Mouse (Mus musculus): ENCODE measurements around the gene Pmp22.

The Pmp22 gene

GRCm38 (mm10) chr11:63129375-63129774 is 593 bp downstream of the Pmp22 start:
- DNase-seq, result no peak

- DNase-seq, result no peak
Observed at GRCm38 (mm10) chr11:63129840-63130239, 1.1 kb downstream of the Pmp22 start.

GRCm38 (mm10) chr11:63130497-63130896 is 1.7 kb downstream of the Pmp22 start:
- peak; percentile 35 for DNase-seq

- DNase-seq, result no peak
Observed at GRCm38 (mm10) chr11:63131001-63131692, 2.4 kb downstream of the Pmp22 start.

GRCm38 (mm10) chr11:63131693-63132040 is 2.9 kb downstream of the Pmp22 start:
- no peak for DNase-seq

GRCm38 (mm10) chr11:63132151-63132500 is 3.3 kb downstream of the Pmp22 start:
- DNase-seq, result no peak

GRCm38 (mm10) chr11:63132501-63133435 is 4.0 kb downstream of the Pmp22 start:
- peak; percentile 77 for DNase-seq

GRCm38 (mm10) chr11:63134021-63134420 is 5.2 kb downstream of the Pmp22 start:
- no peak for DNase-seq

- DNase-seq, result no peak
Observed at GRCm38 (mm10) chr11:63134742-63135482, 6.1 kb downstream of the Pmp22 start.

GRCm38 (mm10) chr11:63135622-63136021 is 6.8 kb downstream of the Pmp22 start:
- peak; percentile 90 for DNase-seq

- peak; percentile 14 for DNase-seq
Observed at GRCm38 (mm10) chr11:63136205-63136604, 7.4 kb downstream of the Pmp22 start.

- no peak for DNase-seq
Observed at GRCm38 (mm10) chr11:63136836-63137416, 8.1 kb downstream of the Pmp22 start.

GRCm38 (mm10) chr11:63138739-63139138 is 10.0 kb downstream of the Pmp22 start:
- DNase-seq, result no peak

GRCm38 (mm10) chr11:63142311-63142710 is 13.5 kb downstream of the Pmp22 start:
- no peak for DNase-seq

GRCm38 (mm10) chr11:63142816-63143215 is 14.0 kb downstream of the Pmp22 start:
- no peak for DNase-seq

GRCm38 (mm10) chr11:63143486-63143885 is 14.7 kb downstream of the Pmp22 start:
- DNase-seq, result no peak

- no peak for DNase-seq
Observed at GRCm38 (mm10) chr11:63146601-63147000, 17.8 kb downstream of the Pmp22 start.

GRCm38 (mm10) chr11:63148276-63148675 is 19.5 kb downstream of the Pmp22 start:
- no peak for DNase-seq

- DNase-seq, result no peak
Observed at GRCm38 (mm10) chr11:63151857-63152256, 23.1 kb downstream of the Pmp22 start.

GRCm38 (mm10) chr11:63157117-63157516 is 28.3 kb downstream of the Pmp22 start:
- DNase-seq, result no peak

- DNase-seq, result no peak
Observed at GRCm38 (mm10) chr11:63160926-63161325, 32.1 kb downstream of the Pmp22 start.

GRCm38 (mm10) chr11:63162806-63163205 is 34.0 kb downstream of the Pmp22 start:
- DNase-seq, result no peak

GRCm38 (mm10) chr11:63163550-63163949 is 34.8 kb downstream of the Pmp22 start:
- no peak for DNase-seq

Measured in right cerebral cortex, postnatal 25 days (tissue).